Mouse (Mus musculus) heart, embryonic 16.5 days (tissue): ENCODE data around the gene Efl1. TPM values are rescaled to one million over a fixed set of nuclear protein-coding genes. Genes with fewer than 3 reads are reported as not detected.
A peak's percentile ranks its signal among the peaks of the same experiment; 100 is the strongest.

Experiments
- ATAC-seq: fragments of 200-750 bp; cut with Nextera tagmentation; replicated peaks from 2 replicates; pipeline ENCODE4 v1.8.0; 2017; ENCODE audit warnings: moderate number of reproducible peaks; ENCODE audit not compliant: insufficient read depth, low FRiP score; ENCODE audit errors: extremely low read depth
- H3K27ac ChIP-seq: fragments of 300-500 bp; sonication (generic); 2 replicates; pipeline ENCODE4 v1.5.1; 2014; ENCODE audit warnings: mild to moderate bottlenecking, low read length, control low read depth, moderate library complexity
- H3K27me3 ChIP-seq: fragments of 300-500 bp; sonication (generic); 2 replicates; pipeline ENCODE4 v1.6.1; 2014; ENCODE audit warnings: low read length, mixed read lengths; ENCODE audit not compliant: control insufficient read depth, insufficient read depth
- H3K36me3 ChIP-seq: fragments of 300-500 bp; sonication (generic); 2 replicates; pipeline ENCODE4 v1.6.1; 2014; ENCODE audit not compliant: control insufficient read depth, insufficient read depth
- H3K4me1 ChIP-seq: fragments of 300-500 bp; sonication (generic); 2 replicates; pipeline ENCODE4 v1.6.1; 2014; ENCODE audit warnings: low read length, mixed read lengths; ENCODE audit not compliant: control insufficient read depth, insufficient read depth
- H3K4me2 ChIP-seq: fragments of 300-500 bp; sonication (generic); 2 replicates; pipeline ENCODE4 v1.6.1; 2014; ENCODE audit warnings: low read depth, mild to moderate bottlenecking, control low read depth, low read length
- H3K4me3 ChIP-seq: fragments of 300-500 bp; sonication (generic); 2 replicates; pipeline ENCODE4 v1.5.1; 2014; ENCODE audit warnings: mild to moderate bottlenecking, control low read depth, low read length
- H3K9ac ChIP-seq: fragments of 300-500 bp; sonication (generic); 2 replicates; pipeline ENCODE4 v1.6.1; 2014; ENCODE audit warnings: low read length, control low read depth
- H3K9me3 ChIP-seq: fragments of 300-500 bp; sonication (generic); replicated peaks from 2 replicates; pipeline ENCODE4 v1.6.1; 2016; ENCODE audit warnings: low read length; ENCODE audit not compliant: control insufficient read depth
- WGBS: fragments of 180-500 bp; shearing (Covaris S2); extraction: QIAGEN DNeasy Blood & Tissue Kit; methylation state at CpG from one replicate; pipeline ENCODE4 v1.1.7; 2014; 5-methylcytosine and 5-hydroxymethylcytosine counted together
- polyA plus RNA-seq: library from polyadenylated mRNA; unstranded; fragments of >200 nt; fragmentation: Nextera tagmentation; extraction: Ambion mirVana; gene quantifications from 2 replicates; pipeline ENCODE4 v1.2.1, GENCODE M21; 2015

Efl1 gene
- polyA plus RNA-seq, 1 experiment from 2014 or later = 15.0 TPM

- Histone ChIP-seq H3K9ac (no peak overlapping the region), H3K4me1 (no peaks in the 10 kb centered on the region), H3K27ac (no peak overlapping the region), H3K4me3 (no peak overlapping the region), H3K27me3 (no peaks in the 10 kb centered on the region), H3K4me2 (no peak overlapping the region), H3K9me3 (no peaks in the 10 kb centered on the region), H3K36me3 (peaks cover 16% of the 10 kb centered on the region)
- no peak for ATAC-seq
- 83% methylated on average over 5 of the region's 5 CpGs for WGBS
Measured at GRCm38 (mm10) chr7:82676001-82676400, 27.6 kb downstream of the Efl1 start.

GRCm38 (mm10) chr7:82676834-82677233 lies 28.4 kb downstream of the Efl1 start:
- H3K27me3 ChIP-seq = no peaks in the 10 kb centered on the region
- no peaks in the 10 kb centered on the region for H3K4me1 ChIP-seq
- ATAC-seq = no peak
- no peak overlapping the region for H3K9ac ChIP-seq
- no peak overlapping the region for H3K4me3 ChIP-seq
- no peak overlapping the region for H3K4me2 ChIP-seq
- WGBS = 77% methylated on average over 6 of the region's 6 CpGs
- no peak overlapping the region for H3K27ac ChIP-seq
- peaks cover 17% of the 10 kb centered on the region for H3K36me3 ChIP-seq
- no peaks in the 10 kb centered on the region for H3K9me3 ChIP-seq

GRCm38 (mm10) chr7:82679901-82680300 lies 31.5 kb downstream of the Efl1 start:
- H3K9ac ChIP-seq = no peak overlapping the region
- no peak overlapping the region for H3K4me2 ChIP-seq
- H3K9me3 ChIP-seq = no peaks in the 10 kb centered on the region
- H3K27me3 ChIP-seq = no peaks in the 10 kb centered on the region
- no peak for ATAC-seq
- no peaks in the 10 kb centered on the region for H3K4me1 ChIP-seq
- H3K4me3 ChIP-seq = no peak overlapping the region
- 84% methylated on average over 5 of the region's 5 CpGs for WGBS
- peaks cover 16% of the 10 kb centered on the region for H3K36me3 ChIP-seq
- no peak overlapping the region for H3K27ac ChIP-seq

- Histone ChIP-seq H3K9ac (no peak overlapping the region), H3K4me2 (no peak overlapping the region), H3K36me3 (peaks cover 32% of the 10 kb centered on the region), H3K27ac (no peak overlapping the region), H3K4me3 (no peak overlapping the region), H3K9me3 (no peaks in the 10 kb centered on the region), H3K4me1 (no peaks in the 10 kb centered on the region), H3K27me3 (no peaks in the 10 kb centered on the region)
- no peak for ATAC-seq
- WGBS = 51% methylated on average over 3 of the region's 3 CpGs
Measured at GRCm38 (mm10) chr7:82688736-82689135, 40.3 kb downstream of the Efl1 start.

- 69% methylated on average over 6 of the region's 6 CpGs for WGBS
- H3K4me2 ChIP-seq = no peak overlapping the region
- no peak overlapping the region for H3K9ac ChIP-seq
- peaks cover 27% of the 10 kb centered on the region for H3K36me3 ChIP-seq
- 0 out of 2 replicates have a peak, but pooled peaks have one; percentile 41 for ATAC-seq
- H3K4me1 ChIP-seq = no peaks in the 10 kb centered on the region
- H3K27me3 ChIP-seq = no peaks in the 10 kb centered on the region
- no peaks in the 10 kb centered on the region for H3K9me3 ChIP-seq
- peak overlapping the region; percentile 59; the same call in 1 of the 2 replicates for H3K27ac ChIP-seq
- no peak overlapping the region for H3K4me3 ChIP-seq
Measured at GRCm38 (mm10) chr7:82691021-82691738, 42.8 kb downstream of the Efl1 start.

GRCm38 (mm10) chr7:82697668-82698067 lies 49.3 kb downstream of the Efl1 start:
- Histone ChIP-seq H3K4me3 (no peak overlapping the region), H3K9me3 (no peaks in the 10 kb centered on the region), H3K4me1 (no peaks in the 10 kb centered on the region), H3K4me2 (no peak overlapping the region), H3K27ac (no peak overlapping the region), H3K27me3 (no peaks in the 10 kb centered on the region), H3K9ac (no peak overlapping the region), H3K36me3 (peaks cover 27% of the 10 kb centered on the region)
- ATAC-seq = no peak
- 73% methylated on average over 8 of the region's 8 CpGs for WGBS

GRCm38 (mm10) chr7:82698968-82699367 lies 50.6 kb downstream of the Efl1 start:
- WGBS = 86% methylated on average over 3 of the region's 3 CpGs
- Histone ChIP-seq H3K4me3 (no peak overlapping the region), H3K27me3 (no peaks in the 10 kb centered on the region), H3K4me2 (no peak overlapping the region), H3K9me3 (no peaks in the 10 kb centered on the region), H3K9ac (no peak overlapping the region), H3K36me3 (peaks cover 15% of the 10 kb centered on the region), H3K4me1 (no peaks in the 10 kb centered on the region), H3K27ac (no peak overlapping the region)
- no peak for ATAC-seq

GRCm38 (mm10) chr7:82702384-82703343 lies 54.2 kb downstream of the Efl1 start:
- Histone ChIP-seq H3K36me3 (peaks cover 11% of the 10 kb centered on the region), H3K4me1 (no peaks in the 10 kb centered on the region), H3K27ac (no peak overlapping the region), H3K9ac (no peak overlapping the region), H3K4me3 (no peak overlapping the region), H3K9me3 (no peaks in the 10 kb centered on the region), H3K27me3 (no peaks in the 10 kb centered on the region), H3K4me2 (no peak overlapping the region)
- WGBS = 86% methylated on average over 5 of the region's 5 CpGs
- no peak for ATAC-seq

GRCm38 (mm10) chr7:82709172-82709571 lies 60.8 kb downstream of the Efl1 start:
- H3K27ac ChIP-seq = no peak overlapping the region
- H3K4me1 ChIP-seq = no peaks in the 10 kb centered on the region
- no peak for ATAC-seq
- H3K36me3 ChIP-seq = no peaks in the 10 kb centered on the region
- no peaks in the 10 kb centered on the region for H3K27me3 ChIP-seq
- H3K4me3 ChIP-seq = no peak overlapping the region
- no peak overlapping the region for H3K9ac ChIP-seq
- 93% methylated on average over 4 of the region's 4 CpGs for WGBS
- no peaks in the 10 kb centered on the region for H3K9me3 ChIP-seq
- H3K4me2 ChIP-seq = no peak overlapping the region
